Mouse (Mus musculus) left cerebral cortex, postnatal 14 days (tissue): ENCODE results near the gene Exoc5. TPM values are rescaled to one million over a fixed set of nuclear protein-coding genes. Genes with fewer than 3 reads are reported as not detected.
"Not testable (repeated sequence)": the region's sequence is repeated elsewhere in the genome, so short reads cannot be mapped to it uniquely, and the experiment has no call there.

Experiments
- DNase-seq, 2 experiments: peaks; one replicate each; pipeline ENCODE4 v3.0.0; 2021 to 2022; ENCODE audit warnings: low spot score in 2 of 2, mixed read lengths in 1 of 2
- intact Hi-C: fragments of 180-260 bp; cut with DNase I; formaldehyde crosslinking; loops from one replicate; pipeline ENCODE4 v1.15.1; 2025
- long read RNA-seq, 2 experiments: library from polyadenylated mRNA; stranded (forward); transcript quantifications; one replicate each; pipeline ENCODE4 v2.0.0; 2021
- total RNA-seq, 2 experiments: library from RNA; stranded (reverse); gene quantifications; 2 replicates each; pipeline ENCODE4 v1.2.3; 2021

The Exoc5 gene
- total RNA-seq, result 10 to 100 TPM; 60.6 to 61.9 TPM
- long read RNA-seq, experiment 1, full-length matches to known transcripts, result 77 of 95 reads
- long read RNA-seq, experiment 1, partial matches to known transcripts, result 10 of 95 reads
- long read RNA-seq, experiment 1, other reads (novel, unspliced or antisense), result 8 of 95 reads
- long read RNA-seq, experiment 2, full-length matches to known transcripts, result 60 of 76 reads
- long read RNA-seq, experiment 2, partial matches to known transcripts, result 0 of 76 reads
- long read RNA-seq, experiment 2, other reads (novel, unspliced or antisense), result 16 of 76 reads

- intact Hi-C loops, result no loop called here
- DNase-seq, result peak; percentile 95 to 99
Observed at GRCm38 (mm10) chr14:49066274-49066823, at the start of gene Exoc5. Gene Exoc5, minus strand, starts transcription at chr14:49066653.

GRCm38 (mm10) chr14:49091755-49092154 lies 25.3 kb upstream of the Exoc5 start:
- DNase-seq, intact Hi-C loops: not testable (repeated sequence)

- intact Hi-C loops, result no loop called here
Observed at GRCm38 (mm10) chr14:49091277-49091676, 24.8 kb upstream of the Exoc5 start.

GRCm38 (mm10) chr14:49090102-49090501 lies 23.6 kb upstream of the Exoc5 start:
- DNase-seq, result no peak
- intact Hi-C loops, result no loop called here

More at GRCm38 (mm10) chr14:49091277-49091676, 24.8 kb upstream of the Exoc5 start:
- DNase-seq, result no peak

GRCm38 (mm10) chr14:49089461-49090058 lies 23.1 kb upstream of the Exoc5 start:
- DNase-seq, result no peak
- intact Hi-C loops, result no loop called here

- DNase-seq, result no peak
- intact Hi-C loops, result no loop called here
Observed at GRCm38 (mm10) chr14:49088155-49089048, 21.9 kb upstream of the Exoc5 start.

- DNase-seq, result no peak
- intact Hi-C loops, result no loop called here
Observed at GRCm38 (mm10) chr14:49086522-49086921, 20.1 kb upstream of the Exoc5 start.

- DNase-seq, result no peak
- intact Hi-C loops, result no loop called here
Observed at GRCm38 (mm10) chr14:49078820-49079219, 12.4 kb upstream of the Exoc5 start.

GRCm38 (mm10) chr14:49074361-49074760 lies 7.9 kb upstream of the Exoc5 start:
- no peak for DNase-seq
- intact Hi-C loops, result no loop called here

GRCm38 (mm10) chr14:49073896-49074295 lies 7.4 kb upstream of the Exoc5 start:
- DNase-seq, result peak; percentile 17 to 35
- intact Hi-C loops, result no loop called here

- no peak for DNase-seq
- intact Hi-C loops, result no loop called here
Observed at GRCm38 (mm10) chr14:49072837-49073236, 6.4 kb upstream of the Exoc5 start.

GRCm38 (mm10) chr14:49065529-49066273 lies 752 bp downstream of the Exoc5 start, which contains the start of gene Ap5m1:
Gene Ap5m1, plus strand, starts transcription at chr14:49066097.
- DNase-seq, result peak; percentile 15 to 17
- intact Hi-C loops, result no loop called here

GRCm38 (mm10) chr14:49063838-49064237 lies 2.6 kb downstream of the Exoc5 start:
- intact Hi-C loops, result no loop called here
- no peak for DNase-seq

GRCm38 (mm10) chr14:49049492-49049891 lies 17.0 kb downstream of the Exoc5 start:
- intact Hi-C loops, result no loop called here
- DNase-seq, result no peak

GRCm38 (mm10) chr14:49045610-49046009 lies 20.8 kb downstream of the Exoc5 start:
- peak; percentile 7 to 38 for DNase-seq
- intact Hi-C loops, result no loop called here

- intact Hi-C loops, result no loop called here
- no peak for DNase-seq
Observed at GRCm38 (mm10) chr14:49028991-49029390, 37.5 kb downstream of the Exoc5 start.

GRCm38 (mm10) chr14:49027779-49028368 lies 38.6 kb downstream of the Exoc5 start:
- DNase-seq, result no peak
- intact Hi-C loops, result no loop called here

- intact Hi-C loops, result no loop called here
- DNase-seq, result no peak
Observed at GRCm38 (mm10) chr14:49027040-49027778, 39.2 kb downstream of the Exoc5 start.
